Mouse (Mus musculus) T-helper 17 cell (primary cell): ENCODE measurements at regions not wholly inside any gene's neighbourhood (a gene's known extent, or its start where the extent isn't known, plus 50 kb on each side); places are given as distances from the start of the nearest gene placed in this dataset.

ENCODE experiments used
- in situ Hi-C, 2 experiments: fragments of 300-600 bp; cut with MboI, MseI; formaldehyde crosslinking; loops; 1 replicate in 1 of 2; 2 replicates in 1 of 2; pipeline ENCODE4 v1.15.1; 2025; ENCODE audit warnings: high pct_unique_total_duplicates in 2 of 2

- in situ Hi-C loops, result loop anchor here (25.0 kb wide), 2 partner anchors 1217 to 1733 kb away; no protein-coding TSS in a partner anchor
Measured at GRCm38 (mm10) chr1:28229611-28230010, 550.4 kb downstream of the Gm597 start.

GRCm38 (mm10) chr1:28214243-28215038, 565.6 kb downstream of the Gm597 start:
- in situ Hi-C loops, result no loop called here
